Mouse (Mus musculus) midbrain, embryonic 13.5 days (tissue): ENCODE measurements around the gene Pparg. TPM values are rescaled to one million over a fixed set of nuclear protein-coding genes. Genes with fewer than 3 reads are reported as not detected.

Experiments used
- ATAC-seq: fragments of 200-750 bp; cut with Nextera tagmentation; 2 replicates; pipeline ENCODE4 v1.8.0; 2017; ENCODE audit warnings: mild to moderate bottlenecking, moderate TSS enrichment, moderate library complexity
- H3K27ac ChIP-seq: fragments of 300-500 bp; sonication (generic); 2 replicates; pipeline ENCODE4 v1.5.1; 2015; ENCODE audit warnings: inconsistent platforms, mild to moderate bottlenecking, moderate library complexity
- H3K27me3 ChIP-seq: fragments of 300-500 bp; sonication (generic); 2 replicates; pipeline ENCODE4 v1.6.1; 2015; ENCODE audit warnings: mild to moderate bottlenecking, inconsistent platforms
- H3K36me3 ChIP-seq: fragments of 300-500 bp; sonication (generic); 2 replicates; pipeline ENCODE4 v1.6.1; 2015; ENCODE audit warnings: mild to moderate bottlenecking, inconsistent platforms
- H3K4me1 ChIP-seq: fragments of 300-500 bp; sonication (generic); replicated peaks from 2 replicates; pipeline ENCODE4 v1.6.1; 2015; ENCODE audit warnings: inconsistent platforms
- H3K4me2 ChIP-seq: fragments of 300-500 bp; sonication (generic); replicated peaks from 2 replicates; pipeline ENCODE4 v1.6.1; 2015; ENCODE audit warnings: moderate library complexity, mild to moderate bottlenecking, inconsistent platforms
- H3K4me3 ChIP-seq: fragments of 300-500 bp; sonication (generic); replicated peaks from 2 replicates; pipeline ENCODE4 v1.5.1; 2015; ENCODE audit warnings: mild to moderate bottlenecking, inconsistent platforms
- H3K9ac ChIP-seq: fragments of 300-500 bp; sonication (generic); replicated peaks from 2 replicates; pipeline ENCODE4 v1.6.1; 2015; ENCODE audit warnings: mild to moderate bottlenecking, inconsistent platforms
- H3K9me3 ChIP-seq: fragments of 300-500 bp; sonication (generic); 2 replicates; pipeline ENCODE4 v1.6.1; 2016; ENCODE audit warnings: mild to moderate bottlenecking, inconsistent platforms
- WGBS: fragments of 180-500 bp; shearing (Covaris S2); methylation state at CpG from one replicate; pipeline ENCODE4 v1.1.7; 2015; 5-methylcytosine and 5-hydroxymethylcytosine counted together
- polyA plus RNA-seq: library from polyadenylated mRNA; unstranded; fragments of >200 nt; fragmentation: Nextera tagmentation; extraction: Ambion mirVana; gene quantifications from 2 replicates; pipeline ENCODE4 v1.2.1, GENCODE M21; 2015

The Pparg gene
- polyA plus RNA-seq, 1 experiment from 2014 or later, result 0.22 TPM

- Histone ChIP-seq H3K9ac (no peak overlapping the region), H3K27me3 (no peaks in the 10 kb centered on the region), H3K4me2 (no peak overlapping the region), H3K4me3 (no peak overlapping the region), H3K36me3 (no peaks in the 10 kb centered on the region), H3K4me1 (0 out of 2 replicates have a peak, but pooled peaks cover 3% of the 10 kb centered on the region), H3K27ac (no peak overlapping the region), H3K9me3 (no peaks in the 10 kb centered on the region)
- no peak for ATAC-seq
- WGBS, result 83% methylated on average over 9 of the region's 9 CpGs
Observed at GRCm38 (mm10) chr6:115523201-115523600, 162.4 kb downstream of the Pparg start.

DNA sequence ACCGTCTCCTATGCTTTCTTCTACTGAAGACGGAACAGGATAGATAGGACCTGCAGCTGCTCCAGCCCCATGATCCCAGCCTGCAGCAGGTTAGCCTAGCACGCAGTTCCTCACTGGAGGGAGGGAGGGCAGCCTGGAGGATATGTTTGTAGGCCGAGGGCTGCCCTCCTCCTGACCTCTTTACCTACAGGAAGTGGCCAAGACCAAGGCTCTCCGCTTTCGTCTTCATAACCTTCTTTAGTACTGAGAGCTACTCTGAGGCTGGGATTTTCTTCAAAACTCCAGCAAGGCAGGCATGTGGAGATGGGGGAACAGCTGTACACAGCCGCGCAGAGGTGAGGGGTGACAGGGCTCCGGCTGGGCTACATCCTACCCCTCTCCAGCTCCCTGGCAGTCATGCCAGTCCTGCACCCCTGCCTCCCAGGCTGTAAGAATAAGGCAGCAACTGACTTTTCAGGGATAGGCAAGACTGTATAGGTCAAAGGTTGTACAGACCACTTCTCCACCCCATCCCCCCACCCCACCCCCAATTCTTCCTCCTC lies 163.8 kb downstream of the Pparg start:
- Histone ChIP-seq H3K4me2 (no peak overlapping the region), H3K27ac (no peak overlapping the region), H3K27me3 (no peaks in the 10 kb centered on the region), H3K36me3 (no peaks in the 10 kb centered on the region), H3K4me3 (no peak overlapping the region), H3K9me3 (no peaks in the 10 kb centered on the region), H3K9ac (no peak overlapping the region), H3K4me1 (no peaks in the 10 kb centered on the region)
- 93% methylated on average over 9 of the region's 9 CpGs for WGBS
- no peak for ATAC-seq

DNA sequence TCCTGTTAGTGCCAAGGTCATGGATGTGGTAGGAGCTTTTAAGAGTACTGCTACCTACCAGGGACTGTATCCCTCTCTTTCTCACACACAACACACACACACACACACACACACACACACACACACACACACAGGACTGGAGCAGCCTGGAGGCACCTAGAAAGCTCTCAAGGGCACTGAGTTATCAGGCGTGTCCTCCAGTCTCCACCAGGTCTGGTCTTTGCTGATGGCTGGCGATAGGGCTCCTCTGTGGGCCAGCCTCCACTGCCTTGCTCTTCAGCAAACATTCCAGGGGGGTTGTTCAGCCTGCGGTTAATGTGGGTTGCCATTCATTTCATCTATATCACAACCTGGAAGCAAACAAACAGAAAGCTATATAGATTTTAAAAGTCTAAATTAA lies 166.7 kb downstream of the Pparg start:
- Histone ChIP-seq H3K36me3 (no peaks in the 10 kb centered on the region), H3K9me3 (no peaks in the 10 kb centered on the region), H3K4me1 (no peaks in the 10 kb centered on the region), H3K9ac (no peak overlapping the region), H3K27me3 (no peaks in the 10 kb centered on the region), H3K27ac (no peak overlapping the region), H3K4me2 (no peak overlapping the region), H3K4me3 (no peak overlapping the region)
- WGBS, result 91% methylated on average over 3 of the region's 3 CpGs
- no peak for ATAC-seq

- ATAC-seq, result no peak
- 94% methylated on average over 4 of the region's 4 CpGs for WGBS
- H3K4me1 ChIP-seq, result no peaks in the 10 kb centered on the region
- H3K36me3 ChIP-seq, result no peaks in the 10 kb centered on the region
- H3K9me3 ChIP-seq, result no peaks in the 10 kb centered on the region
- H3K4me3 ChIP-seq, result no peak overlapping the region
- H3K4me2 ChIP-seq, result no peak overlapping the region
- H3K27ac ChIP-seq, result no peak overlapping the region
- H3K9ac ChIP-seq, result no peak overlapping the region
- no peaks in the 10 kb centered on the region for H3K27me3 ChIP-seq
Observed at GRCm38 (mm10) chr6:115528372-115528771, 167.6 kb downstream of the Pparg start.

DNA sequence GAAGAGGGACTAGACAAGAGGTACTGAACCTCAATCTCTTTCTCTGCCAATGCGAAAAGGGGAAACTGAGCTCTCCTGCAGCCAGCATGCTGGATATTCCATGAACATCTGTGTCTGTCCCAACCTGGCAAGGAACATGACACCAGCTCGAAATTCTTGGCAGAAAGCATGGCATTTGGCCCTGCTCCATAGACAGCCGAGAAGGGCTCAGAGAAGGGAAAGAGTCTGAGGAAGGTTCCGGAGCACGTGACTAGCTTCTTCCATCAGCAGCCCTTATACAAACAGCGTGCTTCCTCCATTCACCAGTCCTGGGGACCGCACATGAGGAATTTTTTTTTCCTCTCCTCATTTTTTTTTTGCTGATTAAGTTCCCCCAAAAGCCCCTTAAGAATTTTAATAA lies 173.9 kb downstream of the Pparg start:
- no peak overlapping the region for H3K4me2 ChIP-seq
- no peak overlapping the region for H3K27ac ChIP-seq
- H3K4me1 ChIP-seq, result no peaks in the 10 kb centered on the region
- no peak overlapping the region for H3K4me3 ChIP-seq
- no peaks in the 10 kb centered on the region for H3K9me3 ChIP-seq
- no peak overlapping the region for H3K9ac ChIP-seq
- 82% methylated on average over 7 of the region's 7 CpGs for WGBS
- 0 out of 2 replicates have a peak, but pooled peaks cover 3% of the 10 kb centered on the region for H3K27me3 ChIP-seq
- no peak for ATAC-seq
- no peaks in the 10 kb centered on the region for H3K36me3 ChIP-seq

DNA sequence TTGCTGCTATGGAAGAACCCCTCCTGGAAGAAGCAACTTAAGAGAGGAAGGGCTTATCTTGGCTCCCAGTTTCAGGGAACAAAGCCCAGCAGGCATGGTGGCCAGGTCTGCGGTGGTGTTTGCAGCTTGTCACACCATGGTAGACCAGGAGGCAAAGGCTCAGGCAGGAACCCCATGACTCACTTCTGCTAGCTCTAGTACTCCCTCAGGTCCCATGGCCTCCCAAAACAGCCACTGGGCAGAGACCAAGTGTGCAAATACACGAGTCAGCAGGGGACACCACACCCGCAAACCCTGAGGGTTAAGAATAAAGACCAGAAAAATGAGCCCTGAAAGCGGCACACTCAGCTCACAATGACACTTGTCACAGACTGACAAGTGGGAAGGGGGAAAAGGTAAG lies 175.4 kb downstream of the Pparg start:
- no peaks in the 10 kb centered on the region for H3K36me3 ChIP-seq
- no peaks in the 10 kb centered on the region for H3K4me1 ChIP-seq
- 55% methylated on average over 4 of the region's 4 CpGs for WGBS
- no peak overlapping the region for H3K27ac ChIP-seq
- H3K9ac ChIP-seq, result no peak overlapping the region
- H3K4me2 ChIP-seq, result no peak overlapping the region
- no peaks in the 10 kb centered on the region for H3K9me3 ChIP-seq
- H3K4me3 ChIP-seq, result no peak overlapping the region
- ATAC-seq, result no peak
- 0 out of 2 replicates have a peak, but pooled peaks cover 3% of the 10 kb centered on the region for H3K27me3 ChIP-seq

DNA sequence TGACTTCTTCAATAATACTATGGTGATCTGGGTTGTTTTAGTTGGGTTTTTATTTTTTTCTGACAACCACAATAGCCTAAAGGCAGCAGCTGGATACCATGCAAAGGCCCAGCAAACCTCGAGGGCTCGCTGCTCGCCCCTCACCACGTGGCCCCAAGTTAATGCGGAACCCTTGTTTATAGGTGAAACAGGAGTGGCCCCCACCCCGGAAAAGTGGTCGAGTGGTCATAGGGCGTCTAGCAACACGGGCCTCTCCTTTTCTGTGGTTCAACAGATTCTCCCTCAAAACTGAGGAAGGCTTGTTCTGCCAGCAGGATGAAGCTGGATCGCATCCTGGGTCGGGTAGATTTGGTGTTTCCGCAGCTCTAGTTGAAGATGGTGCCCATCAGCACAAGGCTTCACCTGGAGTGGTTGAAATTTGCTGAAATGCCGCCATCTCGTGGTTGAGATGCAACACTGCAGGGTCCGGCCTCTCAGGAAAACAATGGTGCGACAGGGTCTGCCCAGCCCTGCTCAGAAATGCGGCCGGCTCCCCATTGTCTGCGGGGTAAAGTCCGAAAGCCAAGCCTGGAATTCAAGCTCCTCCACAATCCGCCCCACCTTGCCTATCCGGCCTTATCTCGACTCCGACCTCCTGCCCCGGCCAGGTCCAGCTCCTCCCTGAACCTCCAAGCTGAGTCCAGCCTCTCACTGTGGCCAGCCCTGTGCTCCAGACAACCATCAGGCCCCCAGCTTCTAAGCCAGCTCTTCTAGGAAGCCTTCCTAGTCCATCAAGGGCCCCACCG lies 178.1 kb downstream of the Pparg start:
- H3K27me3 ChIP-seq, result 0 out of 2 replicates have a peak, but pooled peaks cover 3% of the 10 kb centered on the region
- H3K36me3 ChIP-seq, result no peaks in the 10 kb centered on the region
- peaks cover 3% of the 10 kb centered on the region for H3K4me1 ChIP-seq
- no peaks in the 10 kb centered on the region for H3K9me3 ChIP-seq
- no peak overlapping the region for H3K27ac ChIP-seq
- peak overlapping the region; percentile 57 for H3K4me2 ChIP-seq
- 20% methylated on average over 26 of the region's 26 CpGs for whole genome bisulfite sequencing
- peak overlapping the region; percentile 29 for H3K4me3 ChIP-seq
- peak overlapping the region; percentile 66 for H3K9ac ChIP-seq
- ATAC-seq, result peak; percentile 89

Other genes starting within 250 kb of the Pparg start
- 13.3 and 16.2 TPM in 2 replicates for gene Syn2, start 226.0 kb upstream of the Pparg start, polyA plus RNA-seq
- gene Gm17482, start 133.6 kb upstream of the Pparg start, polyA plus RNA-seq, result not detected in 2 replicates
- gene Timp4, start 108.7 kb upstream of the Pparg start, polyA plus RNA-seq, result 2.9 and 3.3 TPM in 2 replicates
- 32.9 and 35.2 TPM in 2 replicates for gene Tsen2, start 183.7 kb downstream of the Pparg start, polyA plus RNA-seq
- 0.24 and 0.44 TPM in 2 replicates for gene Mkrn2os, start 231.6 kb downstream of the Pparg start, polyA plus RNA-seq
- gene Mkrn2, start 241.0 kb downstream of the Pparg start, polyA plus RNA-seq, result 29.4 and 31.1 TPM in 2 replicates